Mouse (Mus musculus) T-helper 1 cell (primary cell): Measurements from ENCODE around the gene Shb.

ENCODE experiments used
- in situ Hi-C: fragments of 300-600 bp; cut with MboI, MseI; formaldehyde crosslinking; loops from one replicate; pipeline ENCODE4 v1.15.1; 2025; ENCODE audit warnings: high pct_unique_total_duplicates

Shb gene

GRCm38 (mm10) chr4:45422640-45423039, 109.6 kb downstream of the Shb start:
- in situ Hi-C loops = no loop called here

GRCm38 (mm10) chr4:45421519-45422260, 110.6 kb downstream of the Shb start:
- in situ Hi-C loops = no loop called here

- in situ Hi-C loops = no loop called here
Measured at GRCm38 (mm10) chr4:45420733-45421132, 111.5 kb downstream of the Shb start.

- in situ Hi-C loops = loop anchor here (5.0 kb wide), 1 partner anchor 198 kb away; no protein-coding TSS in a partner anchor
Measured at GRCm38 (mm10) chr4:45419051-45419450, 113.2 kb downstream of the Shb start.

GRCm38 (mm10) chr4:45418229-45418950, 113.9 kb downstream of the Shb start:
- in situ Hi-C loops = loop anchor here (5.0 kb wide), 1 partner anchor 199 kb away; no protein-coding TSS in a partner anchor

GRCm38 (mm10) chr4:45416314-45416713, 116.0 kb downstream of the Shb start:
- in situ Hi-C loops = loop anchor here (5.0 kb wide), 1 partner anchor 201 kb away; no protein-coding TSS in a partner anchor

- in situ Hi-C loops = no loop called here
Measured at GRCm38 (mm10) chr4:45413674-45414338, 118.5 kb downstream of the Shb start.

- in situ Hi-C loops = no loop called here
Measured at GRCm38 (mm10) chr4:45412433-45413192, 119.7 kb downstream of the Shb start.

- in situ Hi-C loops = no loop called here
Measured at GRCm38 (mm10) chr4:45411181-45411790, 121.0 kb downstream of the Shb start.

- in situ Hi-C loops = loop anchor here (5.0 kb wide), 1 partner anchor 302 kb away; the partner anchor contains the start of gene Tomm5
Measured at GRCm38 (mm10) chr4:45409270-45409669, 123.0 kb downstream of the Shb start.

GRCm38 (mm10) chr4:45408427-45409132, 123.7 kb downstream of the Shb start, which contains the start of gene Slc25a51:
Gene Slc25a51 (minus strand): TSS chr4:45408766.
- in situ Hi-C loops = loop anchor here (5.0 kb wide), 1 partner anchor 301 kb away; the partner anchor contains the start of gene Tomm5

- in situ Hi-C loops = loop anchor here (5.0 kb wide), 1 partner anchor 301 kb away; the partner anchor contains the start of gene Tomm5
Measured at GRCm38 (mm10) chr4:45407703-45408334, 124.5 kb downstream of the Shb start.

- in situ Hi-C loops = loop anchor here (5.0 kb wide), 1 partner anchor 300 kb away; the partner anchor contains the start of gene Tomm5
Measured at GRCm38 (mm10) chr4:45407001-45407702, 125.1 kb downstream of the Shb start.

- in situ Hi-C loops = loop anchor here (5.0 kb wide), 1 partner anchor 299 kb away; the partner anchor contains the start of gene Tomm5
Measured at GRCm38 (mm10) chr4:45406397-45406796, 125.9 kb downstream of the Shb start.

- in situ Hi-C loops = loop anchor here (5.0 kb wide), 1 partner anchor 298 kb away; the partner anchor contains the start of gene Tomm5
Measured at GRCm38 (mm10) chr4:45405315-45405714, 127.0 kb downstream of the Shb start.

- in situ Hi-C loops = no loop called here
Measured at GRCm38 (mm10) chr4:45404086-45404485, 128.2 kb downstream of the Shb start.

GRCm38 (mm10) chr4:45403499-45403878, 128.8 kb downstream of the Shb start:
- in situ Hi-C loops = no loop called here

- in situ Hi-C loops = no loop called here
Measured at GRCm38 (mm10) chr4:45402878-45403498, 129.3 kb downstream of the Shb start.
